Mouse (Mus musculus): ENCODE data around the gene Ddb2. TPM values are rescaled to one million over a fixed set of nuclear protein-coding genes. Genes with fewer than 3 reads are reported as not detected.

Ddb2 gene
- polyA plus RNA-seq, 1 experiment from 2014 or later: 8.4 TPM

- no peak overlapping the region for H3K4me3 ChIP-seq
- WGBS (ENCODE audit: insufficient replicate concordance): 68% methylated on average over 9 of the region's 9 CpGs
- H3K36me3 ChIP-seq: peaks cover 61% of the 10 kb centered on the region
- no peak overlapping the region for H3K27ac ChIP-seq
- ATAC-seq: no peak
- no peak overlapping the region for H3K4me2 ChIP-seq
- H3K4me1 ChIP-seq: peaks cover 21% of the 10 kb centered on the region
- H3K27me3 ChIP-seq (replicated peaks): no peaks in the 10 kb centered on the region
- H3K9me3 ChIP-seq (replicated peaks): no peaks in the 10 kb centered on the region
- no peak overlapping the region for H3K9ac ChIP-seq
These were observed 30.5 kb downstream of the Ddb2 start for GRCm38 (mm10) chr2:91206254-91206775.

- H3K4me3 ChIP-seq: peak overlapping the region; percentile 81
- H3K36me3 ChIP-seq: peaks cover 32% of the 10 kb centered on the region
- H3K9me3 ChIP-seq (replicated peaks): no peaks in the 10 kb centered on the region
- peak overlapping the region; percentile 83 for H3K9ac ChIP-seq
- peak overlapping the region; percentile 79 for H3K4me2 ChIP-seq
- no peaks in the 10 kb centered on the region for H3K27me3 ChIP-seq (replicated peaks)
- ATAC-seq: no peak; the same call in 1 of the 2 replicates
- WGBS (ENCODE audit: insufficient replicate concordance): 12% methylated on average over 20 of the region's 20 CpGs
- peak overlapping the region; percentile 86 for H3K27ac ChIP-seq
- H3K4me1 ChIP-seq: peaks cover 22% of the 10 kb centered on the region
These were observed 33.7 kb downstream of the Ddb2 start for GRCm38 (mm10) chr2:91202972-91203656.

- peaks cover 24% of the 10 kb centered on the region for H3K36me3 ChIP-seq
- H3K4me3 ChIP-seq: peak within 1 kb of the TSS; percentile 81
- peaks cover 22% of the 10 kb centered on the region for H3K4me1 ChIP-seq
- ATAC-seq: peak; percentile 93
- WGBS (ENCODE audit: insufficient replicate concordance): 2% methylated on average over 28 of the region's 28 CpGs
- peak within 1 kb of the TSS; percentile 83 for H3K9ac ChIP-seq
- H3K4me2 ChIP-seq: peak within 1 kb of the TSS; percentile 79
- peak within 1 kb of the TSS; percentile 86 for H3K27ac ChIP-seq
- no peaks in the 10 kb centered on the region for H3K9me3 ChIP-seq (replicated peaks)
- no peaks in the 10 kb centered on the region for H3K27me3 ChIP-seq (replicated peaks)
These were observed 34.4 kb downstream of the Ddb2 start, which contains the start of the genes Nr1h3 and Acp2 for GRCm38 (mm10) chr2:91202222-91202971. Nr1h3 (minus strand) TSS chr2:91202834. Acp2 (plus strand) TSS chr2:91202885.

- Histone ChIP-seq H3K4me1 (peaks cover 37% of the 10 kb centered on the region), H3K4me3 (no peak overlapping the region), H3K9me3 (replicated peaks) (no peaks in the 10 kb centered on the region), H3K9ac (no peak overlapping the region), H3K27me3 (replicated peaks) (peaks cover 9% of the 10 kb centered on the region), H3K4me2 (no peak overlapping the region), H3K27ac (no peak overlapping the region), H3K36me3 (no peaks in the 10 kb centered on the region)
- WGBS (ENCODE audit: insufficient replicate concordance): 76% methylated on average over 3 of the region's 3 CpGs
- ATAC-seq: no peak
These were observed 37.9 kb downstream of the Ddb2 start for GRCm38 (mm10) chr2:91198888-91199287.

GRCm38 (mm10) chr2:91196577-91197001, 40.2 kb downstream of the Ddb2 start:
- Histone ChIP-seq H3K27me3 (replicated peaks) (peaks cover 13% of the 10 kb centered on the region), H3K36me3 (no peaks in the 10 kb centered on the region), H3K27ac (no peak overlapping the region), H3K4me3 (no peak overlapping the region), H3K4me2 (no peak overlapping the region), H3K9ac (no peak overlapping the region), H3K4me1 (peaks cover 24% of the 10 kb centered on the region), H3K9me3 (replicated peaks) (no peaks in the 10 kb centered on the region)
- no peak for ATAC-seq
- 32% methylated on average over 3 of the region's 3 CpGs for WGBS (ENCODE audit: insufficient replicate concordance)

- peaks cover 13% of the 10 kb centered on the region for H3K27me3 ChIP-seq (replicated peaks)
- H3K4me2 ChIP-seq: peak overlapping the region; percentile 60
- WGBS (ENCODE audit: insufficient replicate concordance): 4% methylated on average over 25 of the region's 27 CpGs
- H3K4me1 ChIP-seq: peaks cover 20% of the 10 kb centered on the region
- H3K4me3 ChIP-seq: peak overlapping the region; percentile 25
- no peaks in the 10 kb centered on the region for H3K36me3 ChIP-seq
- H3K9me3 ChIP-seq (replicated peaks): no peaks in the 10 kb centered on the region
- peak overlapping the region; percentile 51 for H3K9ac ChIP-seq
- peak; percentile 73 for ATAC-seq
- peak overlapping the region; percentile 3; the same call in 1 of the 2 replicates for H3K27ac ChIP-seq
These were observed 42.0 kb downstream of the Ddb2 start for GRCm38 (mm10) chr2:91194624-91195332.

- H3K36me3 ChIP-seq: no peaks in the 10 kb centered on the region
- no peak overlapping the region for H3K4me2 ChIP-seq
- no peak overlapping the region for H3K27ac ChIP-seq
- H3K4me1 ChIP-seq: peaks cover 15% of the 10 kb centered on the region
- H3K4me3 ChIP-seq: no peak overlapping the region
- H3K27me3 ChIP-seq (replicated peaks): peaks cover 15% of the 10 kb centered on the region
- H3K9ac ChIP-seq: no peak overlapping the region
- H3K9me3 ChIP-seq (replicated peaks): no peaks in the 10 kb centered on the region
- 80% methylated on average over 16 of the region's 16 CpGs for WGBS (ENCODE audit: insufficient replicate concordance)
- no peak for ATAC-seq
These were observed 46.3 kb downstream of the Ddb2 start for GRCm38 (mm10) chr2:91190501-91190900.

- Histone ChIP-seq H3K9me3 (replicated peaks) (no peaks in the 10 kb centered on the region), H3K4me1 (peaks cover 14% of the 10 kb centered on the region), H3K27ac (no peak overlapping the region; the same call in 1 of the 2 replicates), H3K4me3 (no peak overlapping the region), H3K36me3 (no peaks in the 10 kb centered on the region), H3K27me3 (replicated peaks) (peaks cover 7% of the 10 kb centered on the region), H3K4me2 (no peak overlapping the region), H3K9ac (no peak overlapping the region)
- no peak for ATAC-seq
- WGBS (ENCODE audit: insufficient replicate concordance): 52% methylated on average over 4 of the region's 4 CpGs
These were observed 49.4 kb downstream of the Ddb2 start for GRCm38 (mm10) chr2:91187431-91187830.

GRCm38 (mm10) chr2:91186208-91186607, 50.6 kb downstream of the Ddb2 start:
- Histone ChIP-seq H3K9me3 (replicated peaks) (no peaks in the 10 kb centered on the region), H3K27me3 (replicated peaks) (peaks cover 3% of the 10 kb centered on the region; the same call in 1 of the 2 replicates), H3K4me1 (peaks cover 24% of the 10 kb centered on the region), H3K4me3 (no peak overlapping the region), H3K4me2 (no peak overlapping the region), H3K36me3 (no peaks in the 10 kb centered on the region), H3K9ac (no peak overlapping the region), H3K27ac (no peak overlapping the region)
- WGBS (ENCODE audit: insufficient replicate concordance): 31% methylated on average over 1 of the region's 1 CpGs
- no peak for ATAC-seq

- Histone ChIP-seq H3K4me1 (peaks cover 33% of the 10 kb centered on the region), H3K9me3 (replicated peaks) (no peaks in the 10 kb centered on the region), H3K9ac (peak within 1 kb of the TSS; percentile 90), H3K27ac (peak within 1 kb of the TSS; percentile 86), H3K4me3 (peak within 1 kb of the TSS; percentile 92), H3K4me2 (peak within 1 kb of the TSS; percentile 92), H3K27me3 (replicated peaks) (0 out of 2 replicates have a peak, but pooled peaks cover 3% of the 10 kb centered on the region), H3K36me3 (0 out of 2 replicates have a peak, but pooled peaks cover 4% of the 10 kb centered on the region)
- WGBS (ENCODE audit: insufficient replicate concordance): 30% methylated on average over 15 of the region's 15 CpGs
- ATAC-seq: peak; percentile 51
These were observed 52.9 kb downstream of the Ddb2 start, which contains the start of gene Madd for GRCm38 (mm10) chr2:91183711-91184405. Madd (minus strand) TSS chr2:91183837.

- H3K36me3 ChIP-seq: peaks cover 8% of the 10 kb centered on the region
- peak; percentile 95 for ATAC-seq
- 0 out of 2 replicates have a peak, but pooled peaks cover 3% of the 10 kb centered on the region for H3K27me3 ChIP-seq (replicated peaks)
- peak overlapping the region; percentile 86 for H3K27ac ChIP-seq
- peak overlapping the region; percentile 92 for H3K4me2 ChIP-seq
- H3K9me3 ChIP-seq (replicated peaks): no peaks in the 10 kb centered on the region
- WGBS (ENCODE audit: insufficient replicate concordance): 0% methylated on average over 9 of the region's 9 CpGs
- peak overlapping the region; percentile 92 for H3K4me3 ChIP-seq
- peak overlapping the region; percentile 90 for H3K9ac ChIP-seq
- H3K4me1 ChIP-seq: peaks cover 33% of the 10 kb centered on the region
These were observed 53.7 kb downstream of the Ddb2 start for GRCm38 (mm10) chr2:91183148-91183513.

Measured in liver, embryonic 12.5 days (tissue).